Mouse (Mus musculus) lung, postnatal 0 days (tissue): ENCODE data around the gene 4930519G04Rik.

Source experiments
- CTCF ChIP-seq: IDR thresholded peaks from 2 replicates; pipeline ENCODE4 v1.5.1; 2016; ENCODE audit warnings: antibody characterized with exemption, mild to moderate bottlenecking
- EP300 ChIP-seq: IDR thresholded peaks from 2 replicates; pipeline ENCODE4 v1.6.1; 2016; ENCODE audit warnings: antibody characterized with exemption, mild to moderate bottlenecking, control low read depth

DNA sequence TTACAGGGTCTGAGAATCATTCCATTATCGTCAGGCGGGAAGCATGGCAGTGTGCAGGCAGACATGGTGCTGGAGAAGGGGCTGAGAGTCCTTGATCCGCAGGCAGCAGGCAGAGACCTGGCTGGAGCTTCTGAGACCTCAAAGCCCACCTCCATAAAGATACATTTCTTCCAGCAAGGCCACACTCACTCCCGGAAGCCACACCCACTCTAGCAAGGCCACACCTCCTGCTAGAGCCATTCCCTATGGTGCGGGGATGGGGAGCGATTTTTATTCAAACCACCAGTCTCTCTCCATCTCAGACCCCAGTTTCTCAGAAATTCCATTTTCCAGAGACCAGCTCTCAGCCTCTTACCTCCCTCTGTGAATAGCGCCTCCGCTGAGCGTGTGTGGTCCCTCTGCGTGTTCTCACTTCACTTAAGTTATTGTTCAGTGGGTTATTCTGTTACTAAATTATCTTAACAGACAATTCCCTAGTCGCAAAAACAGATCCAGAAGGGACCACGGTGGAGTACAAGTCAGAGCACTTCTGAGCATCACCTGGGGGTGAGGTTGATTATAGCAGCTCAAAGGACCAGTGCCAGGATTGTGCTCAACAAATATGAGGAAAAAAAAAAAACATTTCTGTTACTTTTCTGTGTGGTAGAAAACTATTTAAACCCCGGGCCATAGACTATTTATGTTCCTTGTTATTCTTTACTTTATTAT is 55.3 kb downstream of the 4930519G04Rik start:
- TF ChIP-seq CTCF (no peak), EP300 (no peak)
